Mouse (Mus musculus) liver, adult 2 months (tissue): Measurements from ENCODE around the gene Elf3. TPM values are rescaled to one million over a fixed set of nuclear protein-coding genes. Genes with fewer than 3 reads are reported as not detected.

Experiments
- DNase-seq: peaks from one replicate; pipeline ENCODE4 v3.0.0-alpha.2; 2011; ENCODE audit warnings: low read depth, low spot score; ENCODE audit errors: extremely low read depth
- H3K27ac ChIP-seq: fragments of 200-500 bp; replicated peaks from 2 replicates; pipeline ENCODE4 v1.5.1; 2012; ENCODE audit warnings: low read depth, mild to moderate bottlenecking, control low read depth, inconsistent platforms, low read length; ENCODE audit not compliant: insufficient read depth
- H3K27me3 ChIP-seq: fragments of 200-500 bp; 2 replicates; pipeline ENCODE4 v1.6.1; 2012; ENCODE audit warnings: mild to moderate bottlenecking, moderate library complexity, low read length, inconsistent platforms; ENCODE audit not compliant: control insufficient read depth, insufficient read depth
- H3K36me3 ChIP-seq: fragments of 200-500 bp; 2 replicates; pipeline ENCODE4 v1.6.1; 2012; ENCODE audit warnings: low read length, inconsistent platforms; ENCODE audit not compliant: control insufficient read depth, insufficient read depth
- H3K4me1 ChIP-seq: fragments of 200-500 bp; 2 replicates; pipeline ENCODE4 v1.6.1; 2011; ENCODE audit warnings: low read length; ENCODE audit not compliant: control insufficient read depth, insufficient read depth
- H3K4me3 ChIP-seq: fragments of 200-500 bp; 2 replicates; pipeline ENCODE4 v1.5.1; 2011; ENCODE audit warnings: low read depth, mild to moderate bottlenecking, control low read depth, low read length, moderate library complexity; ENCODE audit not compliant: insufficient read depth
- H3K79me2 ChIP-seq: fragments of 200-500 bp; 2 replicates; pipeline ENCODE4 v1.6.1; 2012; ENCODE audit warnings: inconsistent platforms, mild to moderate bottlenecking, low read length, moderate library complexity; ENCODE audit not compliant: control insufficient read depth, insufficient read depth
- H3K9ac ChIP-seq: fragments of 200-500 bp; 2 replicates; pipeline ENCODE4 v1.6.1; 2012; ENCODE audit warnings: low read depth, mild to moderate bottlenecking, control low read depth, inconsistent platforms, low read length
- CTCF ChIP-seq: fragments of 200-500 bp; IDR thresholded peaks from 2 replicates; pipeline ENCODE4 v1.5.1; 2011; ENCODE audit warnings: low read depth, low read length, control low read depth
- POLR2A ChIP-seq: fragments of 200-500 bp; IDR thresholded peaks from 2 replicates; pipeline ENCODE4 v1.6.1; 2011; ENCODE audit warnings: low read length, control low read depth; ENCODE audit not compliant: insufficient read depth; ENCODE audit errors: extremely low read depth
- WGBS: fragments of 180-500 bp; shearing (Covaris S2); methylation state at CpG from one replicate; pipeline ENCODE4 v1.1.7; 2018; 5-methylcytosine and 5-hydroxymethylcytosine counted together
- polyA plus RNA-seq: library from polyadenylated mRNA; depleted of rRNA; stranded (reverse); fragments of >200 nt; gene quantifications from 2 replicates; pipeline ENCODE4 v1.2.3, GENCODE M21; 2012
- total RNA-seq: library from RNA; depleted of rRNA; stranded (reverse); fragments of >200 nt; gene quantifications from 2 replicates; pipeline ENCODE4 v1.2.3, GENCODE M21; 2014

Elf3 gene
- total and polyA plus RNA-seq, 2 experiments, result 0.18 to 0.64 TPM

DNA sequence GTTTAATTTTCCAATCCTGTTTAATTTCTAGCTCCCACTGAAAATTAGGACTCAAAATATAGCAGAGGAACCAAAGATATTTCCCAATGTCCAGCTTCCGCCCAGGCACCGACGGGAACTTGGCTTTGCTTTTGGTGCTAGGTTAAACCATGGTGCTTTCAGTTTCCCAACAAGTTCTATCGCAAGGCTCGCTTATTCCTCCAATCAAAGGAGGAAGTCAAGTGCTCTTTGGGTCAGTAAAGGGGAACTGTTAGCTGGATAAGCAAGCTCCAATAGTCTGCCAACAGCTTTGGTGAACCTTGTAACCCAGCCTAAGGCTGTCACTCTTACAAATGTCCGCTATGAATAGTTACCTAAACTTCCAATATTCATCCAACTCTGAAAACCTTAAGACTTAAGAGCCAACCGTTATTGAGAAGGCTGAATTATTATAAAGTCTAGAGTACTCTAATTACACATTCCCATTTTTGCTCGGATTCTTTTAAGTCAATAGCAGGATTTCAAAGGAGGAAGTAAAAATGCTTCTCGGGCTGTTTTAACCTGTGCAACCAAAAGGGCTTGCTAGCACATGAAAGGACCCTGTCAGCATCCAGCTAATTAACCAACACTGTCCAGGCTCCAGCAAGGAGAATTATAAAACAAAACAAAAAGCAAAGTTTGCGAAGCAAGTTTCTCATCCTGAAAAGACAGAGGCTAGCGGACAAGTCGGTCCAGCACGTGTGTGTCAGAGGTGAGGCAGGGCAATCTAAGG, 24.3 kb upstream of the Elf3 start:
- Histone ChIP-seq H3K36me3 (peaks cover 16% of the 10 kb centered on the region), H3K79me2 (no peaks in the 10 kb centered on the region; the same call in 1 of the 2 replicates), H3K27me3 (no peaks in the 10 kb centered on the region), H3K9ac (peak overlapping the region; percentile 94), H3K4me3 (peak overlapping the region; percentile 84), H3K4me1 (peaks cover 12% of the 10 kb centered on the region), H3K27ac (peak overlapping the region; percentile 88)
- no peak for TF ChIP-seq CTCF
- TF ChIP-seq POLR2A, result no peak
- WGBS, result under 1% methylated on average over 13 of the region's 13 CpGs
- DNase-seq, result peak; percentile 96

DNA sequence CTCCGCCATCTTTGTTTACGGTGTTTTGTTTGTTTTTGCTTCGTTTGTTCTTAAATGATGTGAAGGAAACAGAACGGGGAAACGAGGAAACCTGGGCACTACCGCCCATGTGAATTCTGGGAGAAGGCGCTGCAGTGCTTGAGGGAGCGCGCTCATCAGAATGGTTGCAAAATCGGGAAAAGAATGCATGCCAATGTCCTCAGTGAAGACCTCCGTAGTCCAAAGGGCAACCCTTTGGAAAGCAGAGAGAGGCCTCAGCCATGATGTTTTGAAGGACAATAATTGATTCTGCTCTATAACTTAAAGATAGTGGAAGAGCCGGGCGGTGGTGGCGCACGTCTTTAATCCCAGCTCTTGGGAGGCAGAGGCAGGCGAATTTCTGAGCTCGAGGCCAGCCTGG, 23.5 kb upstream of the Elf3 start:
- no peak for TF ChIP-seq CTCF
- TF ChIP-seq POLR2A, result no peak
- H3K4me3 ChIP-seq, result peak overlapping the region; percentile 13; the same call in 1 of the 2 replicates
- 47% methylated on average over 17 of the region's 17 CpGs for WGBS
- H3K4me1 ChIP-seq, result peaks cover 12% of the 10 kb centered on the region
- peak; percentile 68 for DNase-seq
- peak overlapping the region; percentile 77 for H3K27ac ChIP-seq
- H3K27me3 ChIP-seq, result no peaks in the 10 kb centered on the region
- H3K79me2 ChIP-seq, result no peaks in the 10 kb centered on the region; the same call in 1 of the 2 replicates
- peaks cover 25% of the 10 kb centered on the region for H3K36me3 ChIP-seq
- H3K9ac ChIP-seq, result no peak overlapping the region

DNA sequence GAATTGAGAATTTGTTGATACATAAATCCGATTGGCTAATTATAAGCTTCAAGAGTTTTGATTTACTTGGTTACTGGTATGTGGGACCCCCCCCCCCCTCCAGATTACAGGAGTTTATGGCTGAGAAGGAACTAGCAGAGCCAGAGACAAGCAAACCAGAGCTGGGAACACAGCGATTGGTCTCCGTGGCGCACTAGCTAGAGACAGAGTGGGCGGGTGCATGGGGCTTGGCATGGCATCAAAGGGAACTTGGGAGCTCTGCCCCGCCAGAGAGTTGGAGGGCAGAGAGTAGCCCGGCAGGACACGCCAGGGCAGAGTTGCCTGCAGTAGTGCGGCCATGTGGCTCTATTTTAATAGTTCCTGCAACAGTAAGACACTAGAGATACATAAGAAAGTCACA, 22.3 kb upstream of the Elf3 start:
- Histone ChIP-seq H3K36me3 (peaks cover 35% of the 10 kb centered on the region), H3K27me3 (no peaks in the 10 kb centered on the region), H3K4me1 (peaks cover 12% of the 10 kb centered on the region), H3K27ac (no peak overlapping the region), H3K79me2 (no peaks in the 10 kb centered on the region; the same call in 1 of the 2 replicates), H3K4me3 (no peak overlapping the region), H3K9ac (no peak overlapping the region)
- WGBS, result 20% methylated on average over 9 of the region's 9 CpGs
- TF ChIP-seq CTCF (no peak), POLR2A (no peak)
- DNase-seq, result peak; percentile 85

- DNase-seq, result no peak
- Histone ChIP-seq H3K9ac (no peak overlapping the region), H3K79me2 (no peaks in the 10 kb centered on the region), H3K4me3 (no peak overlapping the region), H3K27me3 (no peaks in the 10 kb centered on the region), H3K36me3 (peaks cover 54% of the 10 kb centered on the region), H3K4me1 (no peaks in the 10 kb centered on the region; the same call in 1 of the 2 replicates), H3K27ac (no peak overlapping the region)
- 94% methylated on average over 9 of the region's 9 CpGs for WGBS
- TF ChIP-seq CTCF (no peak), POLR2A (no peak)
Measured at GRCm38 (mm10) chr1:135271371-135271770, 13.0 kb upstream of the Elf3 start.

GRCm38 (mm10) chr1:135267663-135268446, 9.5 kb upstream of the Elf3 start:
- H3K4me3 ChIP-seq, result no peak overlapping the region
- H3K9ac ChIP-seq, result no peak overlapping the region
- no peaks in the 10 kb centered on the region for H3K79me2 ChIP-seq
- TF ChIP-seq CTCF, result no peak
- no peak for TF ChIP-seq POLR2A
- 81% methylated on average over 10 of the region's 10 CpGs for WGBS
- H3K4me1 ChIP-seq, result no peaks in the 10 kb centered on the region; the same call in 1 of the 2 replicates
- H3K36me3 ChIP-seq, result peaks cover 63% of the 10 kb centered on the region
- no peak for DNase-seq
- H3K27ac ChIP-seq, result no peak overlapping the region
- H3K27me3 ChIP-seq, result no peaks in the 10 kb centered on the region

- Histone ChIP-seq H3K27me3 (no peaks in the 10 kb centered on the region), H3K36me3 (peaks cover 55% of the 10 kb centered on the region)
Measured at GRCm38 (mm10) chr1:135265834-135266233, 7.5 kb upstream of the Elf3 start.

More at GRCm38 (mm10) chr1:135265834-135266233, 7.5 kb upstream of the Elf3 start:
- DNase-seq, result peak; percentile 23
- H3K79me2 ChIP-seq, result no peaks in the 10 kb centered on the region
- no peak for TF ChIP-seq CTCF
- no peak for TF ChIP-seq POLR2A
- 64% methylated on average over 5 of the region's 5 CpGs for WGBS
- no peak overlapping the region for H3K4me3 ChIP-seq
- H3K4me1 ChIP-seq, result no peaks in the 10 kb centered on the region; the same call in 1 of the 2 replicates
- no peak overlapping the region for H3K9ac ChIP-seq
- no peak overlapping the region for H3K27ac ChIP-seq
